Mouse (Mus musculus): Measurements from ENCODE around the gene Aldh5a1. TPM values are rescaled to one million over a fixed set of nuclear protein-coding genes. Genes with fewer than 3 reads are reported as not detected.

Aldh5a1 gene
- polyA plus RNA-seq, 1 experiment from 2014 or later, result 4.3 TPM

DNA sequence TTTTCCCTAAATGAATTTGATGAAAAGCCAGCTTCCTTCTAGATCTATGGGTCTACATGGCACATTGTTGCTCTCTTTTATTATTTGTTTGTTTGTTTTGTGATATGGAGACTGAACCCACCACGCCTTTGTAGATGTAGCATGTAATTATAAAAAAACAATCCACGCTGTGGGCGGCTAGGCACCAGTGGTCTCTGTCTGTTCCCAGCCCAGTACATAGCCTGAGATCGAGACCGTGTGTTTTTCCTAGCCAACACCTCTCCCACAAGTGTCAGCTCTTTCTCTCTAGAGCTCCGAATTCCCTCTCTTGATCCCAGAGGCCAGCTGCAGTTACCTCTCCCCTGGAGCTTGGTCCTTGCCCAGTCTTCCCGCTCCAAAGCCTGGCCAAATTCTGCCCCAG is 69.2 kb downstream of the Aldh5a1 start:
- H3K4me2 ChIP-seq (ENCODE audit: low read depth, low read length), result no peak overlapping the region
- H3K27me3 ChIP-seq (replicated peaks; ENCODE audit: control insufficient read depth, insufficient read depth, low read length), result no peaks in the 10 kb centered on the region
- H3K9me3 ChIP-seq (ENCODE audit: control insufficient read depth, low read length), result no peaks in the 10 kb centered on the region
- H3K9ac ChIP-seq (ENCODE audit: low read depth, low read length), result no peak overlapping the region
- ATAC-seq (ENCODE audit: low read depth) (no peak), DNase-seq (ENCODE audit: low spot score) (no peak)
- H3K4me1 ChIP-seq (ENCODE audit: control insufficient read depth, insufficient read depth, low read length), result no peaks in the 10 kb centered on the region
- H3K36me3 ChIP-seq (ENCODE audit: control insufficient read depth, insufficient read depth, low read length), result no peaks in the 10 kb centered on the region
- H3K4me3 ChIP-seq (ENCODE audit: low read depth, low read length), result no peak overlapping the region
- WGBS, result 85% methylated on average over 7 of the region's 7 CpGs
- no peak overlapping the region for H3K27ac ChIP-seq (replicated peaks; ENCODE audit: low read depth, low read length)

- Histone ChIP-seq H3K4me1 (ENCODE audit: control insufficient read depth, insufficient read depth, low read length) (no peaks in the 10 kb centered on the region), H3K9me3 (ENCODE audit: control insufficient read depth, low read length) (no peaks in the 10 kb centered on the region), H3K4me3 (ENCODE audit: low read depth, low read length) (no peak overlapping the region), H3K4me2 (ENCODE audit: low read depth, low read length) (no peak overlapping the region), H3K27ac (replicated peaks; ENCODE audit: low read depth, low read length) (no peak overlapping the region), H3K9ac (ENCODE audit: low read depth, low read length) (no peak overlapping the region), H3K36me3 (ENCODE audit: control insufficient read depth, insufficient read depth, low read length) (no peaks in the 10 kb centered on the region), H3K27me3 (replicated peaks; ENCODE audit: control insufficient read depth, insufficient read depth, low read length) (no peaks in the 10 kb centered on the region)
- DNase-seq (ENCODE audit: low spot score) (no peak), ATAC-seq (ENCODE audit: low read depth) (no peak)
- WGBS, result 91% methylated on average over 10 of the region's 10 CpGs
Observed at GRCm38 (mm10) chr13:24867789-24868188, 69.7 kb downstream of the Aldh5a1 start.

- Histone ChIP-seq H3K9ac (ENCODE audit: low read depth, low read length) (no peak overlapping the region), H3K4me2 (ENCODE audit: low read depth, low read length) (no peak overlapping the region), H3K36me3 (ENCODE audit: control insufficient read depth, insufficient read depth, low read length) (no peaks in the 10 kb centered on the region), H3K4me3 (ENCODE audit: low read depth, low read length) (no peak overlapping the region), H3K4me1 (ENCODE audit: control insufficient read depth, insufficient read depth, low read length) (no peaks in the 10 kb centered on the region), H3K27ac (replicated peaks; ENCODE audit: low read depth, low read length) (no peak overlapping the region), H3K27me3 (replicated peaks; ENCODE audit: control insufficient read depth, insufficient read depth, low read length) (no peaks in the 10 kb centered on the region), H3K9me3 (ENCODE audit: control insufficient read depth, low read length) (no peaks in the 10 kb centered on the region)
- WGBS, result 62% methylated on average over 9 of the region's 9 CpGs
- DNase-seq (ENCODE audit: low spot score) (no peak), ATAC-seq (ENCODE audit: low read depth) (no peak)
Observed at GRCm38 (mm10) chr13:24866430-24867402, 70.7 kb downstream of the Aldh5a1 start.

DNA sequence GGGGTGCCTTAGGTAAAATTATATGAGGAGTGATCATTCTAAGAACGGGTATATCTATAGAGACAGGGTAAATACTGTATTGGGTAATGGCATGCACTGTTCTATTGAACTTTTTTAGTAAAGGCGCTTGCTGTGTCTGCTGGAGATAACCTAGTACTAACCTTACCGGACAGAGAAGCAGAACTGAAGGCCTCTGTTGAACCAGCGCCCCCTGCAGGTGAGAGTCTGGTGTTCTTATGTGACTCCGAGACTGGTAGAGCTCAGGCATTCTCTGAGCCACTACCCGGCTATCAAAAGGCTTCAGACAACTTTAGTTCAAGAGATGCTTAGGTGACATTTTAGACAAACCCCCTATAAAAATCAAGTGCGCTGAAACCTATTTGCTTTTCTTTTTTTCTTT is 74.9 kb downstream of the Aldh5a1 start:
- no peaks in the 10 kb centered on the region for H3K4me1 ChIP-seq (ENCODE audit: control insufficient read depth, insufficient read depth, low read length)
- no peaks in the 10 kb centered on the region for H3K27me3 ChIP-seq (replicated peaks; ENCODE audit: control insufficient read depth, insufficient read depth, low read length)
- H3K4me3 ChIP-seq (ENCODE audit: low read depth, low read length), result no peak overlapping the region
- H3K4me2 ChIP-seq (ENCODE audit: low read depth, low read length), result no peak overlapping the region
- no peak overlapping the region for H3K9ac ChIP-seq (ENCODE audit: low read depth, low read length)
- ATAC-seq (ENCODE audit: low read depth) (no peak; the same call in 1 of the 2 replicates), DNase-seq (ENCODE audit: low spot score) (peak; percentile 6)
- H3K36me3 ChIP-seq (ENCODE audit: control insufficient read depth, insufficient read depth, low read length), result no peaks in the 10 kb centered on the region
- H3K9me3 ChIP-seq (ENCODE audit: control insufficient read depth, low read length), result no peaks in the 10 kb centered on the region
- 61% methylated on average over 7 of the region's 7 CpGs for WGBS
- no peak overlapping the region for H3K27ac ChIP-seq (replicated peaks; ENCODE audit: low read depth, low read length)

- Histone ChIP-seq H3K4me3 (ENCODE audit: low read depth, low read length) (no peak overlapping the region), H3K9me3 (ENCODE audit: control insufficient read depth, low read length) (no peaks in the 10 kb centered on the region), H3K9ac (ENCODE audit: low read depth, low read length) (no peak overlapping the region), H3K4me1 (ENCODE audit: control insufficient read depth, insufficient read depth, low read length) (no peaks in the 10 kb centered on the region), H3K4me2 (ENCODE audit: low read depth, low read length) (no peak overlapping the region), H3K36me3 (ENCODE audit: control insufficient read depth, insufficient read depth, low read length) (no peaks in the 10 kb centered on the region), H3K27me3 (replicated peaks; ENCODE audit: control insufficient read depth, insufficient read depth, low read length) (no peaks in the 10 kb centered on the region), H3K27ac (replicated peaks; ENCODE audit: low read depth, low read length) (no peak overlapping the region)
- DNase-seq (ENCODE audit: low spot score) (peak; percentile 51), ATAC-seq (ENCODE audit: low read depth) (no peak; the same call in 1 of the 2 replicates)
- WGBS, result 61% methylated on average over 7 of the region's 7 CpGs
Observed at GRCm38 (mm10) chr13:24862021-24862420, 75.4 kb downstream of the Aldh5a1 start.

- 74% methylated on average over 12 of the region's 12 CpGs for WGBS
- H3K27me3 ChIP-seq (replicated peaks; ENCODE audit: control insufficient read depth, insufficient read depth, low read length), result no peaks in the 10 kb centered on the region
- no peak overlapping the region for H3K27ac ChIP-seq (replicated peaks; ENCODE audit: low read depth, low read length)
- no peak for ATAC-seq (ENCODE audit: low read depth)
- no peak overlapping the region for H3K4me3 ChIP-seq (ENCODE audit: low read depth, low read length)
- DNase-seq (ENCODE audit: low spot score), result no peak
- no peaks in the 10 kb centered on the region for H3K4me1 ChIP-seq (ENCODE audit: control insufficient read depth, insufficient read depth, low read length)
- H3K36me3 ChIP-seq (ENCODE audit: control insufficient read depth, insufficient read depth, low read length), result no peaks in the 10 kb centered on the region
- no peaks in the 10 kb centered on the region for H3K9me3 ChIP-seq (ENCODE audit: control insufficient read depth, low read length)
- no peak overlapping the region for H3K9ac ChIP-seq (ENCODE audit: low read depth, low read length)
- H3K4me2 ChIP-seq (ENCODE audit: low read depth, low read length), result no peak overlapping the region
Observed at GRCm38 (mm10) chr13:24861084-24861483, 76.4 kb downstream of the Aldh5a1 start.

- no peaks in the 10 kb centered on the region for H3K36me3 ChIP-seq (ENCODE audit: control insufficient read depth, insufficient read depth, low read length)
Observed at GRCm38 (mm10) chr13:24859115-24859514, 78.3 kb downstream of the Aldh5a1 start.

More at GRCm38 (mm10) chr13:24859115-24859514, 78.3 kb downstream of the Aldh5a1 start:
- Histone ChIP-seq H3K9ac (ENCODE audit: low read depth, low read length) (no peak overlapping the region), H3K4me1 (ENCODE audit: control insufficient read depth, insufficient read depth, low read length) (no peaks in the 10 kb centered on the region), H3K4me3 (ENCODE audit: low read depth, low read length) (no peak overlapping the region), H3K9me3 (ENCODE audit: control insufficient read depth, low read length) (no peaks in the 10 kb centered on the region), H3K27ac (replicated peaks; ENCODE audit: low read depth, low read length) (no peak overlapping the region), H3K4me2 (ENCODE audit: low read depth, low read length) (no peak overlapping the region), H3K27me3 (replicated peaks; ENCODE audit: control insufficient read depth, insufficient read depth, low read length) (no peaks in the 10 kb centered on the region)
- DNase-seq (ENCODE audit: low spot score) (no peak), ATAC-seq (ENCODE audit: low read depth) (no peak)
